Mouse (Mus musculus) olfactory bulb, adult 2 months (tissue): ENCODE measurements at regions not wholly inside any gene's neighbourhood (a gene's known extent, or its start where the extent isn't known, plus 50 kb on each side); places are given as distances from the start of the nearest gene placed in this dataset.
"Not testable (repeated sequence)": the region's sequence is repeated elsewhere in the genome, so short reads cannot be mapped to it uniquely, and the experiment has no call there.

Experiments
- H3K27ac ChIP-seq: fragments of 200-500 bp; 2 replicates; pipeline ENCODE4 v1.5.1; 2012; ENCODE audit warnings: low read depth, low read length; ENCODE audit not compliant: insufficient read depth
- H3K4me1 ChIP-seq: fragments of 200-500 bp; 2 replicates; pipeline ENCODE4 v1.6.1; 2012; ENCODE audit warnings: low read length; ENCODE audit not compliant: control insufficient read depth, insufficient read depth
- H3K4me3 ChIP-seq: fragments of 200-500 bp; 2 replicates; pipeline ENCODE4 v1.5.1; 2012; ENCODE audit warnings: mild to moderate bottlenecking, low read depth, low read length, moderate library complexity; ENCODE audit not compliant: insufficient read depth
- CTCF ChIP-seq: fragments of 200-500 bp; IDR thresholded peaks from 2 replicates; pipeline ENCODE4 v1.5.1; 2012; ENCODE audit warnings: low read depth, mild to moderate bottlenecking, low read length, moderate library complexity; ENCODE audit not compliant: insufficient read depth
- POLR2A ChIP-seq: fragments of 200-500 bp; IDR thresholded peaks from 2 replicates; pipeline ENCODE4 v1.6.1; 2012; ENCODE audit warnings: mild to moderate bottlenecking, low read depth, low read length, moderate library complexity; ENCODE audit not compliant: insufficient read depth
- WGBS: fragments of 180-500 bp; shearing (Covaris S2); methylation state at CpG from one replicate; pipeline ENCODE4 v1.1.7; 2018; 5-methylcytosine and 5-hydroxymethylcytosine counted together

DNA sequence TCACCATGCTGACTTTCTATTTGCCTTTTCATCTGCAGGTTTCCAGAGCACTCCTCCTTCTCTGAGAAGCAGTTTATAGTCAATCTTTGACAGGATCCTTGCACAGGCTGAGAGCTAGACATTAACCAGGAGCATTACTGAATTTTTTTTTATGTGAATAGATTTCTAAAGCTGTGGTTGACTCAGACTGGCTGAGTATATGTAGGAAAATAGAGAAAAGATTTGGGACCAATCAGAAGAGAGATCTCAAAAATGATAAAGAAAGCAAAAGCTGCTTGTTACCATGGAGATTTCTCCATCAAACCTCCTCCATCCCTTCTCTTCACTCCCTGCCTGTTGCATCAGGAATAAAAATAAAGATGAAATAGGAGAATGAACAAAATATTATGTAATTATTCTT, 731.2 kb upstream of the Ndn start:
- no peak overlapping the region for H3K4me3 ChIP-seq
- TF ChIP-seq CTCF (no peak), POLR2A (no peak)
- no peaks in the 10 kb centered on the region for H3K4me1 ChIP-seq
- no peak overlapping the region for H3K27ac ChIP-seq

DNA sequence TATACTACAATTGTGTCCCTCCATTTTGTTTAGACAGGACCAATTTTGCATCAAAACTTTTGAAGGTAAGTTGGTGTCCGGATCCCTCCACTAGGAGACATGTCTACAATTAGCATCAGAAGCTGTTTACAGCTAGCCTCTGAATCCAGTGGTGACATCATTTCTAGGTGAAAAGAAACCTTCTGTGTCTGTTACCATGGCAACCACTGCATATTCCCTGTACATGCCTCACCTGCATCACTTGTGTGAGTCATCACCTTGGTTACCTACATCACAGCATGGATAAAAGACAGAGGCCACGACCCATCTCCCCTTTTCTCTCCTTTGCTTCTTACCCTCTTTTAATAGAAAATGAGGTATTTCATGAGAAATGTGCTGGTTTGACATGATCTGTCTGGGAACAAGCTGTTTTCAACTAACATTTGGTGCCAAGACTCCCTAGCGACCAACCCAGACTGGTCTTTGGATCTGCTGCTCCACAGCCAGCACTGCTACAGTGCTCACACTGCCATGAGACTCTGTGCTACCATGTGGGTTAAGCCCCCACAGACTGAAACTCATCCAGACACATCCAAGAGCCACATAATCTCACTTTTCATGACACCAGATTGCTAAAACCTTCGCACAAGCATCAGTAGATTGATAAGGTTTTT, 701.4 kb upstream of the Ndn start:
- no peak overlapping the region for H3K27ac ChIP-seq
- H3K4me3 ChIP-seq = no peak overlapping the region
- WGBS = 73% methylated on average over 4 of the region's 4 CpGs

DNA sequence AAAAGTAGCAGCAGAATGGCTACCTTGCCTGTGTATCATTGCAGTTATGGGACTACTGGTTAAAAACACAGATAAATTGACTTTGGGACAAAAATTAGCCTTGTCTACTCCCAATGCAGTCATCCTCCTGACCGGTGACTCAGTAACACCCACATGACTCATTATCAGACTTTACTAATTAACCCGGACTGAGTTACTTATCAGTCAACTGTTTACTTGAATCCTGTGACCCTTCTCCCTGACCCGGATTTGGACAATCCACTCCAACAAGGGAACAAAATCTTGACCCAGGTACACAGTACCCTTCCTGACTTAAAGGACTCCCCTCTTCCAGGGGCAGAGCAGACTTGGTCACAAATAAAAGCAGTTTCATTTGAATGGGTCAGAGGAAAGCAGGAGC, 688.3 kb upstream of the Ndn start:
- Histone ChIP-seq H3K4me1 (no peaks in the 10 kb centered on the region), H3K4me3 (no peak overlapping the region)
- WGBS = 89% methylated on average over 3 of the region's 3 CpGs

More for the DNA sequence above, 701.4 kb upstream of the Ndn start:
- TF ChIP-seq POLR2A (no peak), CTCF (no peak)
- no peaks in the 10 kb centered on the region for H3K4me1 ChIP-seq

DNA sequence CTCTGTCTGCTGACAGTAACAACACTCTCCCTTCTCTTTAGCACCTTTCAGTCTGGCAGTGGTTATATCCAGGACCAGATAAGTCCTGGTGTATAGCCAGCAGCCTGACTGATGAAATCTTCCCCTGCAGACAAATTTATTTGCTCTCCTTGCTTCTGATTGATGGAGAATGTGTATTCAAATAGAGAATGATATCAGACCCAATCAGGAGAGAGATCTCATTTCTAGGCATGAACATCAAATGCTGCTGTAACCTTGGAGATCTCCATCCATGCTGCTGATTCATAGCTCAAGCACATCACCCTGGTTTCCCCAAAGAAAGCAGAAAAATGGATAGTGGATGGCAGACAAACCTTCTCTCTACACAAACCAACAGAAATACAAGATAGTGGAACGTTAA, 663.3 kb upstream of the Ndn start:
- Histone ChIP-seq H3K4me3 (no peak overlapping the region), H3K27ac (no peak overlapping the region), H3K4me1 (no peaks in the 10 kb centered on the region)
- TF ChIP-seq CTCF = no peak
- no peak for TF ChIP-seq POLR2A
- 50% methylated on average over 1 of the region's 1 CpGs for WGBS

More for the DNA sequence above, 688.3 kb upstream of the Ndn start:
- TF ChIP-seq POLR2A (no peak), CTCF (no peak)
- H3K27ac ChIP-seq = no peak overlapping the region

GRCm38 (mm10) chr7:61685052-61685655, 661.2 kb upstream of the Ndn start:
- Histone ChIP-seq H3K4me1 (no peaks in the 10 kb centered on the region), H3K27ac (no peak overlapping the region), H3K4me3 (no peak overlapping the region)
- 59% methylated on average over 5 of the region's 5 CpGs for WGBS
- TF ChIP-seq CTCF (no peak), POLR2A (no peak)

DNA sequence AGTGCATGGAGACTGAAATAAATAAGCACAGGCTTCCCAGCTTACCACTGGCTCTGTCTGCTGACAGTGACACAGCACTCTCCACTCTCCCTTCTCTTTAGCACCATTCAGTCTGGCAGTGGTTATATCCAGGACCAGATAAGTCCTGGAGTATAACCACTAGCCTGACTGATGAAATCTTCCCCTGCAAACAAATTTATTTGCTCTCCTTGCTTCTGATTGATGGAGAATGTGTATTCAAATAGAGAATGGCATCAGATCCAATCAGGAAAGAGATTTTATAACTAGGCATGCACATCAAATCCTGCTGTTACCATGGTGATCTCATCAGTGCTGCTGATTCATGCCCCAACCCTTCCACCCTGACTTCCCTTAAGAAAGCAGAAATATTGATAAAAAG, 620.2 kb upstream of the Ndn start:
- no peak for TF ChIP-seq POLR2A
- TF ChIP-seq CTCF = no peak
- Histone ChIP-seq H3K4me1 (no peaks in the 10 kb centered on the region), H3K4me3 (no peak overlapping the region), H3K27ac (no peak overlapping the region)

DNA sequence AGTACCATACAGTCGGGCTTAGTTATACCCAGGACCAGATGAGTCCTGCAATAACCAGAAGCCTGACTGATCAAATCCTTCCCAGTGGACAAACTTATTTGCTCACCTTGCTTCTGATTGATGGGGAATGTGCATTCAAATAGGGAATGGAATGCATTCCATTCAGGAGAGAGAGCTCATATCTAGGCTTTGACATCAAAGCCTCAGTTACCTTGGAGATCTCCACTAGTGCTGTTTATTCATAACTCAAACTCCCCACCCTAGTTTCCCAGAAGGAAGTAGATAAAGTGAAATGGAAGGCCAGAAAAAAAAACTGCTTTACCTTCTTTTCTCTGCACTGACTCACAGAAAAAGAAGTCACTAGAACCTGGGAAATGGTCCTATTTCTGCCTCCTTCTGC, 608.9 kb upstream of the Ndn start:
- 81% methylated on average over 1 of the region's 1 CpGs for WGBS
- TF ChIP-seq POLR2A = no peak
- no peak for TF ChIP-seq CTCF

DNA sequence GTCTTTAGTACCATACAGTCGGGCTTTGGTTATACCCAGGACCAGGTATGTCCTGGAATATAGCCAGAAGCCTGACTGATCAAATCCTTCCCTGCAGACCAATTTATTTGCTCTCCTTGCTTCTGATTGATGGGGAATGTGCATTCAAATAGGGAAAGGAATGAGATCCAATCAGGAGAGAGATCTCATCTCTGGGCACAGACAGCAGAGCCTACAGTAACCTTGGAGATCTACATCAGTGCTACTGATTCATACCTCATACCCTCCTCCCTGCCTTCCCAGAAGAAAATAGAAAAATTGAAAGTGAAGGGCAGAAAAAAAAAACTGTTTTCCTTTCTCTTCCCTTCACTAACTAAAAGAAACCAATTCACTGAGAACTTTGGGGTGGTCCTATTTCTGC, 607.0 kb upstream of the Ndn start:
- H3K4me1 ChIP-seq, H3K27ac ChIP-seq, H3K4me3 ChIP-seq: not testable (repeated sequence)
- WGBS = no CpG with 5 or more reads among the region's 1 CpGs

More for the DNA sequence above, 608.9 kb upstream of the Ndn start:
- Histone ChIP-seq H3K4me1 (no peaks in the 10 kb centered on the region), H3K4me3 (no peak overlapping the region), H3K27ac (no peak overlapping the region)

DNA sequence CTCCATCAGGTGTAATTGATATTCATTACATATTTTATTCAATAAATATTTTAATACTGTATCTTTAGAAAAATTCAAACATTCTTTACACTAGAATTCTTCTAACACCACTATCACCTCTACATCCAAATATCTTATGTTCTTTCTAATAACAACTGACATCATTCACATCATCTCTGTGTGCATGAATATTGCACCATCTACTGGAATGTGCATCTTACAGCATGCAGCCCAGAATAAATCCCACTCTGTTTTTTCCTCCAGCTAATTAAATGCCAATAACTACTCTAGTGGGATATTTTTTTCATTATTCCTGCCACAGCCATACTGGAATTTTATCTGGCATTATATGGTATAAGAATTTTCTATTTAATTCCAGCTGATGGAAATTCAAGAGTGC, 576.5 kb upstream of the Ndn start:
- Histone ChIP-seq H3K4me1 (no peaks in the 10 kb centered on the region), H3K4me3 (no peak overlapping the region), H3K27ac (no peak overlapping the region)
- no peak for TF ChIP-seq POLR2A
- TF ChIP-seq CTCF = no peak

GRCm38 (mm10) chr7:61790113-61790796, 556.1 kb upstream of the Ndn start:
- 74% methylated on average over 5 of the region's 5 CpGs for WGBS
- TF ChIP-seq CTCF (no peak), POLR2A (no peak)
- Histone ChIP-seq H3K4me1 (no peaks in the 10 kb centered on the region), H3K4me3 (no peak overlapping the region), H3K27ac (no peak overlapping the region)
